Mouse (Mus musculus): ENCODE results near the gene Ddi2. TPM values are rescaled to one million over a fixed set of nuclear protein-coding genes. Genes with fewer than 3 reads are reported as not detected.

The Ddi2 gene
- polyA plus RNA-seq, 1 experiment from 2014 or later = 22.8 TPM

Other genes starting within 250 kb of the Ddi2 start
- gene Spen, start 184.8 kb downstream of the Ddi2 start, polyA plus RNA-seq (2016; fragmentation: Nextera tagmentation; extraction: Ambion mirVana) = 20.3 and 20.9 TPM in 2 replicates
- 17.3 and 19.8 TPM in 2 replicates for gene Fblim1, start 117.3 kb downstream of the Ddi2 start, polyA plus RNA-seq (2016; fragmentation: Nextera tagmentation; extraction: Ambion mirVana)
- gene Tmem82, start 104.8 kb downstream of the Ddi2 start, polyA plus RNA-seq (2016; fragmentation: Nextera tagmentation; extraction: Ambion mirVana) = 0.09 and 0.33 TPM in 2 replicates
- gene Slc25a34, start 99.6 kb downstream of the Ddi2 start, polyA plus RNA-seq (2016; fragmentation: Nextera tagmentation; extraction: Ambion mirVana) = not detected in 2 replicates
- gene Plekhm2, start 58.5 kb downstream of the Ddi2 start, polyA plus RNA-seq (2016; fragmentation: Nextera tagmentation; extraction: Ambion mirVana) = 5.2 and 6.6 TPM in 2 replicates
- gene Rsc1a1, start 37.8 kb downstream of the Ddi2 start, polyA plus RNA-seq (2016; fragmentation: Nextera tagmentation; extraction: Ambion mirVana) = 0.31 and 1.0 TPM in 2 replicates
- not detected in 2 replicates for gene Agmat, start 23.3 kb upstream of the Ddi2 start, polyA plus RNA-seq (2016; fragmentation: Nextera tagmentation; extraction: Ambion mirVana)
- 6.5 and 6.7 TPM in 2 replicates for gene Dnajc16, start 67.5 kb upstream of the Ddi2 start, polyA plus RNA-seq (2016; fragmentation: Nextera tagmentation; extraction: Ambion mirVana)
- 20.1 and 20.4 TPM in 2 replicates for gene Casp9, start 70.2 kb upstream of the Ddi2 start, polyA plus RNA-seq (2016; fragmentation: Nextera tagmentation; extraction: Ambion mirVana)
- gene Cela2a, start 102.7 kb upstream of the Ddi2 start, polyA plus RNA-seq (2016; fragmentation: Nextera tagmentation; extraction: Ambion mirVana) = not detected in 2 replicates
- gene Ctrc, start 122.9 kb upstream of the Ddi2 start, polyA plus RNA-seq (2016; fragmentation: Nextera tagmentation; extraction: Ambion mirVana) = not detected in 2 replicates
- gene Efhd2, start 151.5 kb upstream of the Ddi2 start, polyA plus RNA-seq (2016; fragmentation: Nextera tagmentation; extraction: Ambion mirVana) = 75.3 and 90.6 TPM in 2 replicates

Measured in forebrain, embryonic 12.5 days (tissue).